Mouse (Mus musculus) olfactory bulb, adult 2 months (tissue): Measurements from ENCODE around the gene Ubc.

ENCODE experiments used
- CTCF ChIP-seq: fragments of 200-500 bp; IDR thresholded peaks from 2 replicates; pipeline ENCODE4 v1.5.1; 2012; ENCODE audit warnings: low read depth, mild to moderate bottlenecking, low read length, moderate library complexity; ENCODE audit not compliant: insufficient read depth
- POLR2A ChIP-seq: fragments of 200-500 bp; IDR thresholded peaks from 2 replicates; pipeline ENCODE4 v1.6.1; 2012; ENCODE audit warnings: mild to moderate bottlenecking, low read depth, low read length, moderate library complexity; ENCODE audit not compliant: insufficient read depth

DNA sequence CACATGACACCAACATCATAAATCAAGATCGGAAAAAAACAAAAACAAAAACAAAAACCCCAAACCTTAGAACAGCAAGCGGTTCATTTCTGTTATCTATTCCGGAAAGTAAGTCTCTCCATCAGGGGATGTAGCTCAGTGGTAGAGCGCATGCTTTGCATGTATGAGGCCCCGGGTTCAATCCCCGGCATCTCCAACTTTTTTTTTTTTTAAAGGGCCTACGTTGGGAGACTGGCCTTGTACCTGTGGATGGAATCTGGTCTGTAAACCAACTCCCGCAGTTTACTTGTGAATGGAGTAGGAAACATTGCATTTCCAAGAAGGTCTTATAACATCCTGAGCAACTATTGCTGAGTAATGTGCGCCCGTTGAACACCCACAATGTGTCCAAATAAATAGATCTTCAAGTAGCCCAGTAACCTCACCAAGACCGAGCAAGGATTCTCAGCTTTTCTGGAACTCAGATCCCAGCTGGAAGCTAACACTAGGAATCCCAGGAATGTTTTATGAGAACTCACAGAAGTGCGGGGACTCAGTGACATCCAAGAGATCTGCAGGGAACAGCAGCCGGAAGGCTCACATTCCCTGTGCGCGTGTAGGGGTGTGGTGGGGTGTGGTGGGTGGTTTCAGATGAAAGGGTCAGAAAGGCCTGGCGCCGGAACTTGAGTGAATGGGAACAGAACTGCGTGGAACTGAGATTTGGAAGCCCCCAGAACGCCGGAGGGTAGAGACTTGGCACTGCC is 19.5 kb upstream of the Ubc start:
- TF ChIP-seq CTCF (no peak), POLR2A (no peak)
